Mouse (Mus musculus): ENCODE results near the gene Slc7a11. TPM values are rescaled to one million over a fixed set of nuclear protein-coding genes. Genes with fewer than 3 reads are reported as not detected.

Slc7a11 gene
- polyA plus RNA-seq, 1 experiment from 2014 or later, result 0.26 TPM

DNA sequence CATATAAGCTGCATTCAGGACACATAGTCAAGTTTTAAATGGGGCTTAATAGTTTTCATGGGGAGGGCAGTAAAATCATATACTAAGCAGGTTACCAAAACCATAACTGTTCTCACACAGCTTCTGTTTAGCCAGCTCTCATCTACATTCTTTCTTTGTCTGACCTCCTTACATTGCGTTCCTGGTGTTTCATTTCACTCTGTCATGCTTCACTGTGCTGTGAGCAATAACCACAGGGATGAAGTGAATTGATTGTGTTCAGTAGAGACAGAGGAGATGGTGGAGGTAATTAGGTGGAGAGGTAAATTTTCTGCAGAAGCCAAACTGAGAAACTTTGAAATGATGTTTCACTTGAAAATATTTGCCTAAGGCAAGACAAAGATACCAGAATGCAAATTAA lies 532.5 kb downstream of the Slc7a11 start:
- H3K36me3 ChIP-seq (ENCODE audit: control insufficient read depth, insufficient read depth, low read length), result no peaks in the 10 kb centered on the region
- H3K27me3 ChIP-seq (ENCODE audit: control insufficient read depth, insufficient read depth, low read length), result no peaks in the 10 kb centered on the region
- H3K9ac ChIP-seq (ENCODE audit: low read length), result no peak overlapping the region
- WGBS, result 53% methylated on average over 1 of the region's 1 CpGs
- no peak overlapping the region for H3K4me3 ChIP-seq (replicated peaks; ENCODE audit: low read length)
- H3K27ac ChIP-seq (ENCODE audit: low read length), result no peak overlapping the region
- H3K4me2 ChIP-seq (ENCODE audit: low read depth, low read length), result no peak overlapping the region
- no peaks in the 10 kb centered on the region for H3K4me1 ChIP-seq (ENCODE audit: control insufficient read depth, insufficient read depth, low read length)
- no peak for ATAC-seq (ENCODE audit: insufficient read depth, low FRiP score)
- H3K9me3 ChIP-seq (replicated peaks; ENCODE audit: control insufficient read depth, low read length), result no peaks in the 10 kb centered on the region

DNA sequence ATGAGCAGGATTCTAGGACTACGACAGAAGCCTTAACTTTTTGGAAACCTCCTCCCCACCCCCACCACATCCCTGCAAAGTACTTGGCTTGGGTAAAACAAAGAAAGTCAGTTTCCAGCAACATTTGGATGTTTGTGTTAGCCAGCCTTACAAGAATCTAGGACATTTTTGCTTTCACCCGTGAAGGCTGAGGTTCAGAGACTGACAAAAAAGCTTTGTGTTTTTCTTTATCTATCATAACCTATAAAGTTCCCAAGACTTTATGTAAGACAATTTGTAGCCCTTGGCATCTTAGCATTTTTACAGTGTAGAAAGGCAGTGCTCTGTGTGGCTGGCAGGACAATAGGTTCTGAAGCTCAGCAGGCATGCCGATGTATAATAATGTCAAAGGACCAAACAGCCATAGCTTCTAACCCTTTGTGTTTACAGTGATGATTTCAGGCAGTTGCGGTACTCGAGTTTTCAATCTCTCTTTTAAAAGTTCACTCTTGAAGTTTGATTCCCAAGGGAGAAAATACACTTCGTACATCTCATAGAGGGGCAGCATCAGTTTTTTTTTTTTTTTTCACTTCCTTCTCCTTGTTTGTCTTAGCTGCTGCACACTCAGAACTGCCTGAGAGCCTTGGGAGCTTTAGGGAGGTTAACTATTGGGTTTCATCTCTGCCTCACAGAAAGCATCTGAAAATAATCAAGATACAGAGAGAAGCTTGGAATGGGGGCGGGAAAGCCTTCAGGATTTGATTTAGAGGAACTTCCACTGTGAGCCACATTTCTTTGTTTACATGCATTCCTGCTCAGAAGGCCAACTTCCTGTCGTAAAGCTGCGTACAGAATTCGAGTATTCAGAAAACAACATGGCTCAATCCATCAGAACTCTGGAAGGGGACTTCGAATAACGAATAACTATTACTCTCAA lies 534.7 kb downstream of the Slc7a11 start:
- Histone ChIP-seq H3K4me1 (ENCODE audit: control insufficient read depth, insufficient read depth, low read length) (no peaks in the 10 kb centered on the region), H3K27me3 (ENCODE audit: control insufficient read depth, insufficient read depth, low read length) (no peaks in the 10 kb centered on the region), H3K4me2 (ENCODE audit: low read depth, low read length) (peak overlapping the region; percentile 13; the same call in 1 of the 2 replicates), H3K4me3 (replicated peaks; ENCODE audit: low read length) (no peak overlapping the region), H3K9ac (ENCODE audit: low read length) (no peak overlapping the region), H3K9me3 (replicated peaks; ENCODE audit: control insufficient read depth, low read length) (no peaks in the 10 kb centered on the region), H3K36me3 (ENCODE audit: control insufficient read depth, insufficient read depth, low read length) (no peaks in the 10 kb centered on the region), H3K27ac (ENCODE audit: low read length) (peak overlapping the region; percentile 68)
- ATAC-seq (ENCODE audit: insufficient read depth, low FRiP score), result peak; percentile 17; the same call in 1 of the 2 replicates
- 33% methylated on average over 12 of the region's 12 CpGs for WGBS

DNA sequence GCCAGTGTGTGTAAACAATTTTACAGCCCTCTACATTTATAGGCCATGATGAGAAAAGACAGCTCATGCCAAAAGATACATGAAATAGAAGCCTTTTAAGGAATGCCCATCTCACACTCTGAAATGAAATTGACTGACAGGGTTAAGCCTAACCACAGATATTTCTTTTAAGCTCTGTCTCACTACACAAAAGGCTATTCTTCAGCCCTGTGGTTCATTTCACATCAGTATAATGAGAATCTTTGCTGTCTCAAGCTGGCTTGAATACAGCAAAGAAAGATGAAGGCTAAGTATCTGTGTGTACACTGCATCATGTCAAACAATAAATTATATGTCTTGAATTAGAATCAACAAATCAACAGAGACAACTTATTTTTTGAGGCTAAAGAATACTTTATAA lies 549.5 kb downstream of the Slc7a11 start:
- Histone ChIP-seq H3K4me1 (ENCODE audit: control insufficient read depth, insufficient read depth, low read length) (no peaks in the 10 kb centered on the region), H3K4me3 (replicated peaks; ENCODE audit: low read length) (no peak overlapping the region), H3K27me3 (ENCODE audit: control insufficient read depth, insufficient read depth, low read length) (no peaks in the 10 kb centered on the region), H3K9me3 (replicated peaks; ENCODE audit: control insufficient read depth, low read length) (no peaks in the 10 kb centered on the region), H3K9ac (ENCODE audit: low read length) (no peak overlapping the region), H3K27ac (ENCODE audit: low read length) (no peak overlapping the region), H3K4me2 (ENCODE audit: low read depth, low read length) (no peak overlapping the region), H3K36me3 (ENCODE audit: control insufficient read depth, insufficient read depth, low read length) (no peaks in the 10 kb centered on the region)
- no peak for ATAC-seq (ENCODE audit: insufficient read depth, low FRiP score)

DNA sequence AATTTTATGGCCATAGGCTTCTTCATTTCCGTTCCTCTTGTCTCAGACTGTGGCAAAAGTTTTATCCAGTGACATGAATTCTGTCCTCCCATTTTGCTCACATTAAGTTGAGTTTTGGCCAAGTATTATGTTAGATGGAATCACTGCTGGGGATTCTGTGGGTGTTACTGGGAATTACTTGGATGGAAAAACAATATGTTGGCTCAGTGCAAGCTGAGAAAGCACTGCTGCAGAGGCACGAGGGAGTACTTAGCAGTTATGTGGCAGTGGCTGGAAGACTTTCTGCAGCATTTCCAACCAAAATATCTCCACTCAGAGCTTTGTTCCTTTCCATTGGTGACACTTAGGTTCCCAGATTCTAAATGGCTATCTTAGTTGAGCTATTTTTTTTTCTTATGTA lies 556.1 kb downstream of the Slc7a11 start:
- no peak overlapping the region for H3K4me3 ChIP-seq (replicated peaks; ENCODE audit: low read length)
- H3K9ac ChIP-seq (ENCODE audit: low read length), result no peak overlapping the region
- H3K4me2 ChIP-seq (ENCODE audit: low read depth, low read length), result no peak overlapping the region
- H3K9me3 ChIP-seq (replicated peaks; ENCODE audit: control insufficient read depth, low read length), result no peaks in the 10 kb centered on the region
- H3K36me3 ChIP-seq (ENCODE audit: control insufficient read depth, insufficient read depth, low read length), result no peaks in the 10 kb centered on the region
- H3K27ac ChIP-seq (ENCODE audit: low read length), result no peak overlapping the region
- ATAC-seq (ENCODE audit: insufficient read depth, low FRiP score), result no peak
- WGBS, result 51% methylated on average over 2 of the region's 2 CpGs
- no peaks in the 10 kb centered on the region for H3K27me3 ChIP-seq (ENCODE audit: control insufficient read depth, insufficient read depth, low read length)
- no peaks in the 10 kb centered on the region for H3K4me1 ChIP-seq (ENCODE audit: control insufficient read depth, insufficient read depth, low read length)

DNA sequence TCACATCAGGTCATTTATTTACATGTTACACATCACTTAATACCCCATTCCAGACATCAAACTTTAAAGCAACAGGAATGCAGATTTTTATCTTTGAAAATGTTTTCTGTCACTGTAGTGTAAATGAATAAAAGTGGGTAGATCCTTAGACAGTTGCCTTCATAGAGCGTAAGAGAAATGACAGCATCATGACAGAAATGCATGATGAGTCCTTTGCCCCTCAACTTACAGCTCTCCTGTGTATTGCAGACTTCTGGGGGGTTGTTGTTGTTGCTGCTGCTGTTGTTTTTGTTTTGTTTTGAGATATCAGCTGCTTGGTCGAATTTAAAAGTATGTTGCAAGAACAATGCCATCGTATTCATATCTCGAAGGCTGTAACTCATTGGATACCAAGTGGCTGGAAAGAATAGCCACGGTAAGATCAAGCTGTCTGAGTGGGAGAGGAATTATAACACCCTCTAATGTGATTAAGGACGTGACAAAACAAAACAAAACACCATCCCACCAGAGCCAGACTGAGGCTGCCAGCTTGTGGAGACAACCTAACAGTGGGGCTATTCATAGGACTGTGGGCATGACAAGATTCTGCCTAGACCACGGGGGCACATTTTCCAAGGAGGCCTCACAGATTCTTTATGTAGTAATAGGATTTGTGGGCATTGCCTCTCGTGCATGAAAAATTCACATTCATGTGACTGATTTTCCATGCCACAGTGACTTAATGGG lies 557.0 kb downstream of the Slc7a11 start:
- Histone ChIP-seq H3K4me3 (replicated peaks; ENCODE audit: low read length) (no peak overlapping the region), H3K9me3 (replicated peaks; ENCODE audit: control insufficient read depth, low read length) (no peaks in the 10 kb centered on the region)
- no peak for ATAC-seq (ENCODE audit: insufficient read depth, low FRiP score)

DNA sequence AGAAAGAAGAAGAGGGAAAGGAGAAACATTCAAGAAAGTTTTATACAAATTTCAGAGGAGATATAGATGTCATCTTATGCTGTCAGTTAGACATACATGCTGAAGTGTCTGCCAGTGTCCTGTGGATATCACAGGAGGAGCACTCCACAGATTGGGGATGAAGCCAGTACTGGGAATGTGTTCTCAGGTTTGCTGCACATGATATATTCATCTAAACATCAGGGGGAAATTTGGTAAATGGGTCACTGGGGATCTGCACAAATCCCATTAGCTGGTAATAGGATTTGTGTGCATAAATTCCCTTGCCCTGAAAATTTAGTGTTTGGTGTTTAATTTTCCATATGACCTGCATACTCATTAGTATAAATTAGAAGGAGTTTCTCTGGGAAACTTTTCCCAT lies 562.9 kb downstream of the Slc7a11 start:
- no peak for ATAC-seq (ENCODE audit: insufficient read depth, low FRiP score)
- Histone ChIP-seq H3K27ac (ENCODE audit: low read length) (no peak overlapping the region), H3K4me2 (ENCODE audit: low read depth, low read length) (no peak overlapping the region), H3K9ac (ENCODE audit: low read length) (no peak overlapping the region), H3K9me3 (replicated peaks; ENCODE audit: control insufficient read depth, low read length) (no peaks in the 10 kb centered on the region), H3K27me3 (ENCODE audit: control insufficient read depth, insufficient read depth, low read length) (no peaks in the 10 kb centered on the region), H3K4me3 (replicated peaks; ENCODE audit: low read length) (no peak overlapping the region), H3K4me1 (ENCODE audit: control insufficient read depth, insufficient read depth, low read length) (no peaks in the 10 kb centered on the region), H3K36me3 (ENCODE audit: control insufficient read depth, insufficient read depth, low read length) (no peaks in the 10 kb centered on the region)

More for the DNA sequence above, 557.0 kb downstream of the Slc7a11 start:
- 50% methylated on average over 8 of the region's 8 CpGs for WGBS
- no peak overlapping the region for H3K4me2 ChIP-seq (ENCODE audit: low read depth, low read length)
- H3K9ac ChIP-seq (ENCODE audit: low read length), result no peak overlapping the region
- no peaks in the 10 kb centered on the region for H3K4me1 ChIP-seq (ENCODE audit: control insufficient read depth, insufficient read depth, low read length)
- no peak overlapping the region for H3K27ac ChIP-seq (ENCODE audit: low read length)
- no peaks in the 10 kb centered on the region for H3K36me3 ChIP-seq (ENCODE audit: control insufficient read depth, insufficient read depth, low read length)
- H3K27me3 ChIP-seq (ENCODE audit: control insufficient read depth, insufficient read depth, low read length), result no peaks in the 10 kb centered on the region

GRCm38 (mm10) chr3:49870786-49871185 lies 572.6 kb downstream of the Slc7a11 start:
- Histone ChIP-seq H3K27ac (ENCODE audit: low read length) (no peak overlapping the region), H3K4me3 (replicated peaks; ENCODE audit: low read length) (no peak overlapping the region), H3K36me3 (ENCODE audit: control insufficient read depth, insufficient read depth, low read length) (no peaks in the 10 kb centered on the region), H3K4me2 (ENCODE audit: low read depth, low read length) (no peak overlapping the region), H3K9ac (ENCODE audit: low read length) (no peak overlapping the region), H3K4me1 (ENCODE audit: control insufficient read depth, insufficient read depth, low read length) (peaks cover 15% of the 10 kb centered on the region), H3K9me3 (replicated peaks; ENCODE audit: control insufficient read depth, low read length) (no peaks in the 10 kb centered on the region), H3K27me3 (ENCODE audit: control insufficient read depth, insufficient read depth, low read length) (no peaks in the 10 kb centered on the region)
- no peak for ATAC-seq (ENCODE audit: insufficient read depth, low FRiP score)
- WGBS, result 83% methylated on average over 3 of the region's 3 CpGs

DNA sequence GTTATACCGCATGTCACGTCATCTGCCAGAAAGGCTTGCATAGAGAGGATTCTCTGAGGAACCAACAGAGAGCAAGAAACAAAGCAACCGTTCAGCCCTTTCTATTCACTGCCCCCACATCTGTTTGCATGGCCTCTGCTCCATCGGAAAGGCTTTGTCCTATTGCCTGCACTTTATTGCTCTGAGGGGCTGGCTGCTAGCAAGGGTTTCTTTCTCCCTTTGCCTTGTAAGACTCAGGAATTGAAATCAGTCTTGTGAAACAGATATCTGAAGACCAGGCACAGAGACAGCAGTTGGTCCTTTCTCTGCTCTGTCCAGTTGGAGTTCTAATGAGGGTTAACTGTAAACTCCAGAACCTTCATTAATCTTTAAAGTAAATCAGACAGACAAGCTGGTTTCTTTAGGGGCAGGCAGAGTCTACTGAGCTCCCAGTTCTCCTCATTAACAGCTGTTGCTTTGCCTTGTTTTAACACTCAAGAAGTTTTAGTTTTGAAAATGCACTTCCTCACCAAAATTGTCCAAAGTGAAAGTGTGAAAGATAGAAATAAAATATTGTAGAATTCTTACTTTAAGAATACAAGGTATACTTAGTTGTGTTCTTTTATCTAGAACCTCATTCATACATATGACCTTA lies 575.3 kb downstream of the Slc7a11 start:
- peak overlapping the region; percentile 16; the same call in 1 of the 2 replicates for H3K4me2 ChIP-seq (ENCODE audit: low read depth, low read length)
- H3K27me3 ChIP-seq (ENCODE audit: control insufficient read depth, insufficient read depth, low read length), result no peaks in the 10 kb centered on the region
- H3K4me1 ChIP-seq (ENCODE audit: control insufficient read depth, insufficient read depth, low read length), result peaks cover 15% of the 10 kb centered on the region
- H3K36me3 ChIP-seq (ENCODE audit: control insufficient read depth, insufficient read depth, low read length), result no peaks in the 10 kb centered on the region
- peak overlapping the region; percentile 89 for H3K27ac ChIP-seq (ENCODE audit: low read length)
- no peak overlapping the region for H3K9ac ChIP-seq (ENCODE audit: low read length)
- 16% methylated on average over 4 of the region's 4 CpGs for WGBS
- H3K9me3 ChIP-seq (replicated peaks; ENCODE audit: control insufficient read depth, low read length), result no peaks in the 10 kb centered on the region
- H3K4me3 ChIP-seq (replicated peaks; ENCODE audit: low read length), result no peak overlapping the region
- peak; percentile 69; the same call in 1 of the 2 replicates for ATAC-seq (ENCODE audit: insufficient read depth, low FRiP score)
